In genomic region chr9:108284410-108284809, GRCm38 (mm10) we compare ENCODE assay signal across 8 mouse cellular contexts. TPM values are rescaled to one million over a fixed set of nuclear protein-coding genes. Genes with fewer than 3 reads are reported as not detected.
DNase-seq lines count a peak whose midpoint lies in the region; ATAC-seq and TF ChIP-seq lines count a peak whose summit lies in the region.

No protein-coding gene starts in this region.

- H3K36me3 ChIP-seq in ES-Bruce4 (ENCODE audit: control insufficient read depth, insufficient read depth, low read length, poor library complexity, severe bottlenecking): no peaks in the 10 kb centered on the region
- no peaks in the 10 kb centered on the region for H3K36me3 ChIP-seq in heart, postnatal 0 days (replicated peaks; ENCODE audit: control insufficient read depth, insufficient read depth, low read length)
- no peaks in the 10 kb centered on the region for H3K36me3 ChIP-seq in lung, embryonic 16.5 days (ENCODE audit: control insufficient read depth, insufficient read depth, low read length)

- peak; percentile 78 for ATAC-seq in heart, postnatal 0 days (ENCODE audit: insufficient read depth, low read depth)
- peak; percentile 53; the same call in 1 of the 2 replicates for ATAC-seq in lung, embryonic 16.5 days (ENCODE audit: low read depth)

- no peaks in the 10 kb centered on the region for H3K27me3 ChIP-seq in ES-Bruce4 (ENCODE audit: control insufficient read depth, insufficient read depth, low read length, poor library complexity, severe bottlenecking)
- no peaks in the 10 kb centered on the region for H3K27me3 ChIP-seq in heart, postnatal 0 days (ENCODE audit: control insufficient read depth, insufficient read depth, low read length)
- no peaks in the 10 kb centered on the region for H3K27me3 ChIP-seq in lung, embryonic 16.5 days (ENCODE audit: control insufficient read depth, insufficient read depth, low read depth, low read length)

- 8% methylated on average over 6 of the region's 6 CpGs for WGBS in heart, postnatal 0 days
- 10% methylated on average over 6 of the region's 6 CpGs for WGBS in lung, embryonic 16.5 days

- H3K9ac ChIP-seq in ES-Bruce4 (ENCODE audit: low read depth, poor library complexity, severe bottlenecking): no peak overlapping the region
- H3K9ac ChIP-seq in heart, postnatal 0 days (replicated peaks; ENCODE audit: low read depth, low read length): no peak overlapping the region
- H3K9ac ChIP-seq in lung, embryonic 16.5 days (ENCODE audit: low read length): no peak overlapping the region

- no peaks in the 10 kb centered on the region for H3K4me1 ChIP-seq in ES-Bruce4 (ENCODE audit: control insufficient read depth, insufficient read depth, low read length)
- H3K4me1 ChIP-seq in embryonic fibroblast, embryonic 13.5 days (ENCODE audit: control insufficient read depth, insufficient read depth, low read length): no peaks in the 10 kb centered on the region
- no peaks in the 10 kb centered on the region for H3K4me1 ChIP-seq in heart, postnatal 0 days (ENCODE audit: control insufficient read depth, insufficient read depth)
- peaks cover 8% of the 10 kb centered on the region; the same call in 1 of the 2 replicates for H3K4me1 ChIP-seq in lung, embryonic 16.5 days (replicated peaks; ENCODE audit: control insufficient read depth, insufficient read depth, low read length)

- peak; percentile 71 for DNase-seq in adrenal gland, postnatal 25 days
- peak; percentile 85 for DNase-seq in heart, postnatal 0 days (ENCODE audit: low spot score)
- peak; percentile 79 to 93 for DNase-seq in kidney, postnatal 25 days
- DNase-seq in retina, adult 2 months (ENCODE audit: low read depth, low spot score): peak; percentile 52
- no peak for DNase-seq in urinary bladder, adult 18-20 months (ENCODE audit: low spot score in 2 of 2)

- no peak overlapping the region for H3K4me2 ChIP-seq in heart, postnatal 0 days (ENCODE audit: low read depth, low read length)
- H3K4me2 ChIP-seq in lung, embryonic 16.5 days (ENCODE audit: low read depth, low read length): no peak overlapping the region

- no peak overlapping the region for H3K4me3 ChIP-seq in ES-Bruce4 (ENCODE audit: low read depth, low read length)
- H3K4me3 ChIP-seq in embryonic fibroblast, embryonic 13.5 days (ENCODE audit: insufficient read depth, low read length): no peak overlapping the region
- no peak overlapping the region for H3K4me3 ChIP-seq in heart, postnatal 0 days (ENCODE audit: low read depth, low read length)
- H3K4me3 ChIP-seq in lung, embryonic 16.5 days (ENCODE audit: low read length): no peak overlapping the region

- no peak overlapping the region for H3K27ac ChIP-seq in ES-Bruce4 (ENCODE audit: insufficient read depth, low read length)
- H3K27ac ChIP-seq in embryonic fibroblast, embryonic 13.5 days (ENCODE audit: insufficient read depth, low read length): no peak overlapping the region
- no peak overlapping the region for H3K27ac ChIP-seq in heart, postnatal 0 days (ENCODE audit: low read depth)
- no peak overlapping the region for H3K27ac ChIP-seq in lung, embryonic 16.5 days (ENCODE audit: low read length)

- no peak for TF ChIP-seq POLR2A in ES-Bruce4 (IDR thresholded peaks at IDR 0.05; ENCODE audit: insufficient read depth, low read length)
- TF ChIP-seq POLR2A in embryonic fibroblast, embryonic 13.5 days (IDR thresholded peaks at IDR 0.05; ENCODE audit: low read depth, low read length): no peak

- TF ChIP-seq EP300 in ES-Bruce4 (IDR thresholded peaks at IDR 0.05; ENCODE audit: insufficient read depth, low read depth, low read length): no peak
- TF ChIP-seq EP300 in heart, postnatal 0 days (IDR thresholded peaks at IDR 0.05; ENCODE audit: low read depth): no peak

- H3K9me3 ChIP-seq in ES-Bruce4 (replicated peaks; ENCODE audit: control insufficient read depth, insufficient read depth, low read length, poor library complexity, severe bottlenecking): no peaks in the 10 kb centered on the region
- H3K9me3 ChIP-seq in heart, postnatal 0 days (replicated peaks; ENCODE audit: control insufficient read depth, low read length): no peaks in the 10 kb centered on the region
- no peaks in the 10 kb centered on the region for H3K9me3 ChIP-seq in lung, embryonic 16.5 days (ENCODE audit: control insufficient read depth, low read length)

- TF ChIP-seq CTCF in ES-Bruce4 (IDR thresholded peaks at IDR 0.05; ENCODE audit: low read depth, low read length): peak; percentile 10
- TF ChIP-seq CTCF in embryonic fibroblast, embryonic 13.5 days (IDR thresholded peaks at IDR 0.05; ENCODE audit: borderline replicate concordance, insufficient read depth, low read length): peak; percentile 57; the same call in 1 of the 2 replicates
- TF ChIP-seq CTCF in heart, postnatal 0 days (IDR thresholded peaks at IDR 0.05; ENCODE audit: low read depth): peak; percentile 97

RNA-seq across cellular contexts. Expression of gene Nicn1, which starts 5.8 kb away (rescaled TPM):
- 18.3 and 23.1 TPM in 2 replicates for polyA plus RNA-seq in ES-Bruce4 (2011; ENCODE audit: insufficient read depth, insufficient read length, low read depth, missing spikeins)
- 17.8 and 22.3 TPM in 2 replicates for total RNA-seq in adrenal gland, postnatal 25 days (2021)
- 36.5 and 49.6 TPM in 2 replicates for polyA plus RNA-seq in embryonic fibroblast, embryonic 13.5 days (2011; ENCODE audit: insufficient read length, low read depth, missing spikeins)
- 12.9 and 22.4 TPM in 2 replicates for total RNA-seq in heart, postnatal 0 days (2014; rRNA removed; ENCODE audit: low replicate concordance)
- polyA plus RNA-seq in heart, postnatal 0 days (2015; fragmentation: Nextera tagmentation; extraction: Ambion mirVana): 20.5 and 20.9 TPM in 2 replicates
- polyA plus RNA-seq in lung, embryonic 16.5 days (2015; fragmentation: Nextera tagmentation; extraction: Ambion mirVana): 36.8 and 41.6 TPM in 2 replicates

RNA-seq across cellular contexts. Expression of gene Amt, which starts 12.2 kb away (rescaled TPM):
- polyA plus RNA-seq in ES-Bruce4 (2011; ENCODE audit: insufficient read depth, insufficient read length, low read depth, missing spikeins): 69.2 and 69.3 TPM in 2 replicates
- total RNA-seq in adrenal gland, postnatal 25 days (2021): 5.2 and 7.0 TPM in 2 replicates
- polyA plus RNA-seq in embryonic fibroblast, embryonic 13.5 days (2011; ENCODE audit: insufficient read length, low read depth, missing spikeins): 2.6 and 3.7 TPM in 2 replicates
- 3.7 and 14.5 TPM in 2 replicates for total RNA-seq in heart, postnatal 0 days (2014; rRNA removed; ENCODE audit: low replicate concordance)
- polyA plus RNA-seq in heart, postnatal 0 days (2015; fragmentation: Nextera tagmentation; extraction: Ambion mirVana): 5.4 and 6.4 TPM in 2 replicates
- 19.1 and 21.9 TPM in 2 replicates for polyA plus RNA-seq in lung, embryonic 16.5 days (2015; fragmentation: Nextera tagmentation; extraction: Ambion mirVana)

RNA-seq across cellular contexts. Expression of gene Dag1, which starts 20.7 kb away (rescaled TPM):
- polyA plus RNA-seq in ES-Bruce4 (2011; ENCODE audit: insufficient read depth, insufficient read length, low read depth, missing spikeins): 116 and 124 TPM in 2 replicates
- total RNA-seq in adrenal gland, postnatal 25 days (2021): 127 and 146 TPM in 2 replicates
- 102 and 109 TPM in 2 replicates for polyA plus RNA-seq in embryonic fibroblast, embryonic 13.5 days (2011; ENCODE audit: insufficient read length, low read depth, missing spikeins)
- total RNA-seq in heart, postnatal 0 days (2014; rRNA removed; ENCODE audit: low replicate concordance): 209 and 229 TPM in 2 replicates
- 99.2 and 106 TPM in 2 replicates for polyA plus RNA-seq in heart, postnatal 0 days (2015; fragmentation: Nextera tagmentation; extraction: Ambion mirVana)
- 124 and 141 TPM in 2 replicates for polyA plus RNA-seq in lung, embryonic 16.5 days (2015; fragmentation: Nextera tagmentation; extraction: Ambion mirVana)

RNA-seq across cellular contexts. Expression of gene Rhoa, which starts 21.5 kb away (rescaled TPM):
- polyA plus RNA-seq in ES-Bruce4 (2011; ENCODE audit: insufficient read depth, insufficient read length, low read depth, missing spikeins): 429 and 434 TPM in 2 replicates
- total RNA-seq in adrenal gland, postnatal 25 days (2021): 358 and 378 TPM in 2 replicates
- polyA plus RNA-seq in embryonic fibroblast, embryonic 13.5 days (2011; ENCODE audit: insufficient read length, low read depth, missing spikeins): 575 and 590 TPM in 2 replicates
- 167 and 207 TPM in 2 replicates for total RNA-seq in heart, postnatal 0 days (2014; rRNA removed; ENCODE audit: low replicate concordance)
- 326 and 332 TPM in 2 replicates for polyA plus RNA-seq in heart, postnatal 0 days (2015; fragmentation: Nextera tagmentation; extraction: Ambion mirVana)
- 531 and 556 TPM in 2 replicates for polyA plus RNA-seq in lung, embryonic 16.5 days (2015; fragmentation: Nextera tagmentation; extraction: Ambion mirVana)

RNA-seq across cellular contexts. Expression of gene Tcta, which starts 21.6 kb away (rescaled TPM):
- polyA plus RNA-seq in ES-Bruce4 (2011; ENCODE audit: insufficient read depth, insufficient read length, low read depth, missing spikeins): 4.0 and 7.0 TPM in 2 replicates
- 38.9 and 49.8 TPM in 2 replicates for total RNA-seq in adrenal gland, postnatal 25 days (2021)
- 22.9 and 24.5 TPM in 2 replicates for polyA plus RNA-seq in embryonic fibroblast, embryonic 13.5 days (2011; ENCODE audit: insufficient read length, low read depth, missing spikeins)
- total RNA-seq in heart, postnatal 0 days (2014; rRNA removed; ENCODE audit: low replicate concordance): 46.1 and 46.9 TPM in 2 replicates
- 42.1 and 49.9 TPM in 2 replicates for polyA plus RNA-seq in heart, postnatal 0 days (2015; fragmentation: Nextera tagmentation; extraction: Ambion mirVana)
- 38.0 and 41.8 TPM in 2 replicates for polyA plus RNA-seq in lung, embryonic 16.5 days (2015; fragmentation: Nextera tagmentation; extraction: Ambion mirVana)

Comparison
In these comparisons a context has a peak if more than half of its experiments do, and no peak if none do; other contexts are left out.
1. CTCF ChIP-seq: peak in every context shown above with its lines; median percentile 97 in heart, postnatal 0 days; 57 in embryonic fibroblast, embryonic 13.5 days; 10 in ES-Bruce4.
2. DNase-seq: peak in adrenal gland, postnatal 25 days (single experiment), heart, postnatal 0 days (single experiment), kidney, postnatal 25 days (2 of 2) and retina, adult 2 months (single experiment); none in urinary bladder, adult 18-20 months (0 of 2).